Mouse (Mus musculus) hindbrain, embryonic 10.5 days (tissue): ENCODE results near the gene Tmem54. TPM values are rescaled to one million over a fixed set of nuclear protein-coding genes. Genes with fewer than 3 reads are reported as not detected.
A peak's percentile ranks its signal among the peaks of the same experiment; 100 is the strongest.

Source experiments
- DNase-seq: peaks from one replicate; pipeline ENCODE4 v3.0.0-alpha.2; 2017; ENCODE audit warnings: low spot score
- H3K27ac ChIP-seq: fragments of 300-500 bp; sonication (generic); 2 replicates; pipeline ENCODE4 v1.5.1; 2016; ENCODE audit warnings: mild to moderate bottlenecking, moderate library complexity
- H3K27me3 ChIP-seq: fragments of 300-500 bp; sonication (generic); 2 replicates; pipeline ENCODE4 v1.6.1; 2016; ENCODE audit warnings: mild to moderate bottlenecking; ENCODE audit not compliant: poor library complexity, insufficient read depth, severe bottlenecking
- H3K36me3 ChIP-seq: fragments of 300-500 bp; sonication (generic); 2 replicates; pipeline ENCODE4 v1.6.1; 2016; ENCODE audit warnings: mild to moderate bottlenecking, moderate library complexity
- H3K4me1 ChIP-seq: fragments of 300-500 bp; sonication (generic); replicated peaks from 2 replicates; pipeline ENCODE4 v1.6.1; 2016; ENCODE audit warnings: mild to moderate bottlenecking
- H3K4me3 ChIP-seq: fragments of 300-500 bp; sonication (generic); 2 replicates; pipeline ENCODE4 v1.5.1; 2016; ENCODE audit warnings: mild to moderate bottlenecking, moderate library complexity
- H3K9me3 ChIP-seq: fragments of 300-500 bp; sonication (generic); 2 replicates; pipeline ENCODE4 v1.6.1; 2016; ENCODE audit warnings: mild to moderate bottlenecking, moderate library complexity
- WGBS: fragments of 180-500 bp; shearing (Covaris S2); methylation state at CpG from one replicate; pipeline ENCODE4 v1.1.7; 2016; 5-methylcytosine and 5-hydroxymethylcytosine counted together
- polyA plus RNA-seq: library from polyadenylated mRNA; unstranded; fragments of >200 nt; fragmentation: Nextera tagmentation; extraction: Ambion mirVana; gene quantifications from 2 replicates; pipeline ENCODE4 v1.2.1, GENCODE M21; 2016

Tmem54 gene
- polyA plus RNA-seq, 1 experiment from 2014 or later = 2.5 TPM

GRCm38 (mm10) chr4:129125736-129126451, 20.5 kb downstream of the Tmem54 start:
- Histone ChIP-seq H3K27ac (0 out of 2 replicates have a peak overlapping the region, but pooled peaks have one; percentile 3), H3K4me1 (peaks cover 63% of the 10 kb centered on the region), H3K36me3 (no peaks in the 10 kb centered on the region), H3K4me3 (peak overlapping the region; percentile 39), H3K27me3 (peaks cover 60% of the 10 kb centered on the region), H3K9me3 (no peaks in the 10 kb centered on the region)
- DNase-seq = no peak
- WGBS = 15% methylated on average over 19 of the region's 19 CpGs

GRCm38 (mm10) chr4:129128582-129129338, 23.4 kb downstream of the Tmem54 start:
- WGBS = 67% methylated on average over 13 of the region's 13 CpGs
- Histone ChIP-seq H3K9me3 (no peaks in the 10 kb centered on the region), H3K4me3 (no peak overlapping the region), H3K4me1 (peaks cover 54% of the 10 kb centered on the region), H3K36me3 (no peaks in the 10 kb centered on the region), H3K27me3 (peaks cover 48% of the 10 kb centered on the region), H3K27ac (no peak overlapping the region)
- DNase-seq = no peak

GRCm38 (mm10) chr4:129129387-129129786, 24.0 kb downstream of the Tmem54 start:
- peaks cover 53% of the 10 kb centered on the region for H3K4me1 ChIP-seq
- DNase-seq = no peak
- WGBS = 54% methylated on average over 9 of the region's 9 CpGs
- H3K9me3 ChIP-seq = no peaks in the 10 kb centered on the region
- H3K27me3 ChIP-seq = peaks cover 47% of the 10 kb centered on the region
- no peak overlapping the region for H3K27ac ChIP-seq
- H3K36me3 ChIP-seq = no peaks in the 10 kb centered on the region
- H3K4me3 ChIP-seq = no peak overlapping the region

GRCm38 (mm10) chr4:129130149-129130548, 24.8 kb downstream of the Tmem54 start:
- WGBS = 2% methylated on average over 8 of the region's 8 CpGs
- Histone ChIP-seq H3K27ac (peak overlapping the region; percentile 69; the same call in 1 of the 2 replicates), H3K9me3 (no peaks in the 10 kb centered on the region), H3K4me3 (peak overlapping the region; percentile 38), H3K36me3 (no peaks in the 10 kb centered on the region), H3K4me1 (peaks cover 53% of the 10 kb centered on the region), H3K27me3 (peaks cover 47% of the 10 kb centered on the region)
- peak; percentile 81 for DNase-seq

- peak; percentile 50 for DNase-seq
- peak overlapping the region; percentile 38 for H3K4me3 ChIP-seq
- H3K4me1 ChIP-seq = peaks cover 49% of the 10 kb centered on the region
- 4% methylated on average over 17 of the region's 17 CpGs for WGBS
- H3K27ac ChIP-seq = peak overlapping the region; percentile 69; the same call in 1 of the 2 replicates
- no peaks in the 10 kb centered on the region for H3K36me3 ChIP-seq
- peaks cover 47% of the 10 kb centered on the region for H3K27me3 ChIP-seq
- no peaks in the 10 kb centered on the region for H3K9me3 ChIP-seq
These were observed 25.5 kb downstream of the Tmem54 start for GRCm38 (mm10) chr4:129130755-129131303.

- H3K27ac ChIP-seq = peak overlapping the region; percentile 17; the same call in 1 of the 2 replicates
- peaks cover 77% of the 10 kb centered on the region for H3K27me3 ChIP-seq
- H3K9me3 ChIP-seq = no peaks in the 10 kb centered on the region
- H3K36me3 ChIP-seq = no peaks in the 10 kb centered on the region
- H3K4me1 ChIP-seq = peaks cover 43% of the 10 kb centered on the region
- WGBS = 10% methylated on average over 15 of the region's 15 CpGs
- DNase-seq = peak; percentile 90
- peak overlapping the region; percentile 26; the same call in 1 of the 2 replicates for H3K4me3 ChIP-seq
These were observed 29.6 kb downstream of the Tmem54 start for GRCm38 (mm10) chr4:129134799-129135585.

- H3K4me3 ChIP-seq = no peak overlapping the region
- H3K27me3 ChIP-seq = peaks cover 77% of the 10 kb centered on the region
- no peak for DNase-seq
- H3K4me1 ChIP-seq = peaks cover 42% of the 10 kb centered on the region
- no peaks in the 10 kb centered on the region for H3K9me3 ChIP-seq
- no peaks in the 10 kb centered on the region for H3K36me3 ChIP-seq
- 60% methylated on average over 2 of the region's 2 CpGs for WGBS
- H3K27ac ChIP-seq = no peak overlapping the region
These were observed 30.3 kb downstream of the Tmem54 start for GRCm38 (mm10) chr4:129135637-129136036.

GRCm38 (mm10) chr4:129136189-129136578, 30.8 kb downstream of the Tmem54 start:
- no peak for DNase-seq
- WGBS = 34% methylated on average over 9 of the region's 9 CpGs
- Histone ChIP-seq H3K9me3 (no peaks in the 10 kb centered on the region), H3K4me1 (peaks cover 37% of the 10 kb centered on the region), H3K27me3 (peaks cover 72% of the 10 kb centered on the region), H3K36me3 (no peaks in the 10 kb centered on the region), H3K27ac (peak overlapping the region; percentile 78), H3K4me3 (peak overlapping the region; percentile 68)

- H3K36me3 ChIP-seq = no peaks in the 10 kb centered on the region
- no peaks in the 10 kb centered on the region for H3K9me3 ChIP-seq
- peak within 1 kb of the TSS; percentile 78 for H3K27ac ChIP-seq
- no peak for DNase-seq
- H3K27me3 ChIP-seq = peaks cover 66% of the 10 kb centered on the region
- under 1% methylated on average over 78 of the region's 80 CpGs for WGBS
- H3K4me1 ChIP-seq = peaks cover 36% of the 10 kb centered on the region
- peak within 1 kb of the TSS; percentile 68 for H3K4me3 ChIP-seq
These were observed 31.4 kb downstream of the Tmem54 start, which contains the start of gene Fndc5 for GRCm38 (mm10) chr4:129136579-129137391. Gene Fndc5, plus strand, starts transcription at chr4:129136999.

- DNase-seq = no peak
- peak overlapping the region; percentile 68 for H3K4me3 ChIP-seq
- H3K4me1 ChIP-seq = peaks cover 39% of the 10 kb centered on the region
- H3K27me3 ChIP-seq = peaks cover 58% of the 10 kb centered on the region
- H3K9me3 ChIP-seq = no peaks in the 10 kb centered on the region
- no peaks in the 10 kb centered on the region for H3K36me3 ChIP-seq
- H3K27ac ChIP-seq = 0 out of 2 replicates have a peak overlapping the region, but pooled peaks have one; percentile 78
- WGBS = 45% methylated on average over 14 of the region's 14 CpGs
These were observed 32.3 kb downstream of the Tmem54 start for GRCm38 (mm10) chr4:129137392-129138321.

GRCm38 (mm10) chr4:129139642-129140041, 34.3 kb downstream of the Tmem54 start:
- H3K4me3 ChIP-seq = no peak overlapping the region
- no peak for DNase-seq

More at GRCm38 (mm10) chr4:129139642-129140041, 34.3 kb downstream of the Tmem54 start:
- Histone ChIP-seq H3K4me1 (peaks cover 44% of the 10 kb centered on the region), H3K27ac (no peak overlapping the region), H3K9me3 (no peaks in the 10 kb centered on the region), H3K36me3 (no peaks in the 10 kb centered on the region; the same call in 1 of the 2 replicates), H3K27me3 (peaks cover 52% of the 10 kb centered on the region)
- 87% methylated on average over 5 of the region's 5 CpGs for WGBS
